Mouse (Mus musculus) liver, adult (tissue): ENCODE measurements around the gene Ring1.

Source experiments
- GATA4 ChIP-seq: IDR thresholded peaks from 2 replicates; pipeline ENCODE4 v1.6.1; 2014; ENCODE audit warnings: mild to moderate bottlenecking, low read length; ENCODE audit not compliant: insufficient replicate concordance

The Ring1 gene

GRCm38 (mm10) chr17:34031465-34032173 lies 7.1 kb upstream of the Ring1 start, which contains the start of the genes Slc39a7 and Rxrb:
Gene Slc39a7, minus strand, starts transcription at chr17:34031682.
Gene Rxrb, plus strand, starts transcription at chr17:34031812.
- TF ChIP-seq GATA4 = peak; percentile 68; the same call in 1 of the 2 replicates

- no peak for TF ChIP-seq GATA4
Observed at GRCm38 (mm10) chr17:34030861-34031326, 6.4 kb upstream of the Ring1 start.

- TF ChIP-seq GATA4 = no peak
Observed at GRCm38 (mm10) chr17:34029890-34030595, 5.6 kb upstream of the Ring1 start.

- TF ChIP-seq GATA4 = no peak
Observed at GRCm38 (mm10) chr17:34029150-34029889, 4.8 kb upstream of the Ring1 start.

- no peak for TF ChIP-seq GATA4
Observed at GRCm38 (mm10) chr17:34028501-34029149, 4.1 kb upstream of the Ring1 start.

- no peak for TF ChIP-seq GATA4
Observed at GRCm38 (mm10) chr17:34027656-34028223, 3.3 kb upstream of the Ring1 start, which contains the start of gene H2-Ke6. Gene H2-Ke6, minus strand, starts transcription at chr17:34028060.

- no peak for TF ChIP-seq GATA4
Observed at GRCm38 (mm10) chr17:34026917-34027655, 2.6 kb upstream of the Ring1 start.

GRCm38 (mm10) chr17:34026221-34026620 lies 1.7 kb upstream of the Ring1 start:
- no peak for TF ChIP-seq GATA4

- no peak for TF ChIP-seq GATA4
Observed at GRCm38 (mm10) chr17:34025756-34026151, 1.3 kb upstream of the Ring1 start.

- TF ChIP-seq GATA4 = no peak
Observed at GRCm38 (mm10) chr17:34024861-34025755, 628 bp upstream of the Ring1 start.

- no peak for TF ChIP-seq GATA4
Observed at GRCm38 (mm10) chr17:34023678-34024077, 802 bp downstream of the Ring1 start.

- TF ChIP-seq GATA4 = no peak
Observed at GRCm38 (mm10) chr17:34022987-34023386, 1.5 kb downstream of the Ring1 start.

GRCm38 (mm10) chr17:34022414-34022783 lies 2.1 kb downstream of the Ring1 start:
- TF ChIP-seq GATA4 = no peak
